Mouse (Mus musculus) gastrocnemius, postnatal 4 days (tissue): ENCODE results near the gene Snx33. TPM values are rescaled to one million over a fixed set of nuclear protein-coding genes. Genes with fewer than 3 reads are reported as not detected.
A peak's percentile ranks its signal among the peaks of the same experiment; 100 is the strongest.
"Not testable (repeated sequence)": the region's sequence is repeated elsewhere in the genome, so short reads cannot be mapped to it uniquely, and the experiment has no call there.

Experiments used
- DNase-seq, 2 experiments: peaks; one replicate each; pipeline ENCODE4 v3.0.0; 2021 to 2022; ENCODE audit warnings: low spot score in 2 of 2, mixed read lengths in 2 of 2
- total RNA-seq, 2 experiments: library from RNA; stranded (reverse); gene quantifications; 2 replicates each; pipeline ENCODE4 v1.2.3; 2021

The Snx33 gene
- total RNA-seq, 2 experiments from 2014 or later: 10.4 to 11.2 TPM

GRCm38 (mm10) chr9:56926387-56926786 lies 1.8 kb downstream of the Snx33 start:
- no peak for DNase-seq

- DNase-seq: no peak
These were observed 2.2 kb downstream of the Snx33 start for GRCm38 (mm10) chr9:56926025-56926360.

GRCm38 (mm10) chr9:56925291-56926024 lies 2.7 kb downstream of the Snx33 start:
- DNase-seq: no peak

- DNase-seq: peak; percentile 70 to 81
These were observed 3.5 kb downstream of the Snx33 start for GRCm38 (mm10) chr9:56924651-56925027.

- no peak for DNase-seq
These were observed 4.1 kb downstream of the Snx33 start for GRCm38 (mm10) chr9:56923841-56924650.

- no peak for DNase-seq
These were observed 5.4 kb downstream of the Snx33 start for GRCm38 (mm10) chr9:56922746-56923145.

- DNase-seq: no peak
These were observed 9.7 kb downstream of the Snx33 start for GRCm38 (mm10) chr9:56918466-56918865.

- DNase-seq: no peak
These were observed 11.0 kb downstream of the Snx33 start for GRCm38 (mm10) chr9:56917131-56917530.

- no peak for DNase-seq
These were observed 12.3 kb downstream of the Snx33 start for GRCm38 (mm10) chr9:56915695-56916410.

GRCm38 (mm10) chr9:56915116-56915515 lies 13.1 kb downstream of the Snx33 start:
- DNase-seq: no peak

GRCm38 (mm10) chr9:56913991-56914390 lies 14.2 kb downstream of the Snx33 start:
- DNase-seq: no peak

GRCm38 (mm10) chr9:56911017-56911416 lies 17.2 kb downstream of the Snx33 start:
- no peak for DNase-seq

GRCm38 (mm10) chr9:56909991-56910390 lies 18.2 kb downstream of the Snx33 start:
- not testable (repeated sequence) for DNase-seq

GRCm38 (mm10) chr9:56907549-56907948 lies 20.6 kb downstream of the Snx33 start:
- DNase-seq: no peak

- DNase-seq: no peak
These were observed 24.5 kb downstream of the Snx33 start for GRCm38 (mm10) chr9:56903662-56904061.

GRCm38 (mm10) chr9:56901187-56901586 lies 27.0 kb downstream of the Snx33 start:
- DNase-seq: no peak

GRCm38 (mm10) chr9:56900571-56900970 lies 27.6 kb downstream of the Snx33 start:
- DNase-seq: no peak

GRCm38 (mm10) chr9:56900060-56900459 lies 28.1 kb downstream of the Snx33 start:
- no peak for DNase-seq

GRCm38 (mm10) chr9:56899409-56899808 lies 28.8 kb downstream of the Snx33 start:
- DNase-seq: no peak

GRCm38 (mm10) chr9:56896779-56897178 lies 31.4 kb downstream of the Snx33 start:
- DNase-seq: no peak

- no peak for DNase-seq
These were observed 34.2 kb downstream of the Snx33 start for GRCm38 (mm10) chr9:56894006-56894405.

- DNase-seq: no peak
These were observed 34.9 kb downstream of the Snx33 start for GRCm38 (mm10) chr9:56893313-56893712.
